Mouse (Mus musculus) erythroblast, adult 5-6 weeks (primary cell): ENCODE data around the gene Trpm5. TPM values are rescaled to one million over a fixed set of nuclear protein-coding genes. Genes with fewer than 3 reads are reported as not detected.
A peak's percentile ranks its signal among the peaks of the same experiment; 100 is the strongest.

Experiments
- ATAC-seq: replicated peaks from 2 replicates; pipeline ENCODE4 v1.8.0; 2016; ENCODE audit warnings: moderate number of reproducible peaks, mild to moderate bottlenecking, moderate TSS enrichment, inconsistent platforms; ENCODE audit not compliant: poor library complexity, low FRiP score, severe bottlenecking
- total RNA-seq, 2 experiments: library from RNA; stranded (forward) in 1 of 2; stranded (reverse) in 1 of 2; fragments of 150-400 nt in 1 of 2; fragments of 200-764, 138-1000 nt in 1 of 2; gene quantifications; 2 replicates each; pipeline versions ENCODE4 v1.2.3 to v1.2.4; 2015 to 2017; ENCODE audit warnings: low replicate concordance in 2 of 2

Trpm5 gene
- total RNA-seq, 2 experiments from 2014 or later = not detected

GRCm38 (mm10) chr7:143067469-143067868, 27.0 kb downstream of the Trpm5 start:
- ATAC-seq = no peak

- ATAC-seq = no peak
These were observed 28.8 kb downstream of the Trpm5 start for GRCm38 (mm10) chr7:143065692-143066091.

- no peak for ATAC-seq
These were observed 30.2 kb downstream of the Trpm5 start for GRCm38 (mm10) chr7:143064226-143064625.

GRCm38 (mm10) chr7:143062704-143063103, 31.7 kb downstream of the Trpm5 start:
- ATAC-seq = no peak

GRCm38 (mm10) chr7:143059202-143059870, 35.1 kb downstream of the Trpm5 start:
- ATAC-seq = no peak

GRCm38 (mm10) chr7:143058221-143058697, 36.2 kb downstream of the Trpm5 start:
- ATAC-seq = no peak

- ATAC-seq = no peak
These were observed 36.7 kb downstream of the Trpm5 start for GRCm38 (mm10) chr7:143057667-143058220.

GRCm38 (mm10) chr7:143057023-143057422, 37.4 kb downstream of the Trpm5 start:
- ATAC-seq = no peak

GRCm38 (mm10) chr7:143055499-143056186, 38.8 kb downstream of the Trpm5 start:
- no peak for ATAC-seq

- no peak for ATAC-seq
These were observed 39.4 kb downstream of the Trpm5 start for GRCm38 (mm10) chr7:143055001-143055400.

GRCm38 (mm10) chr7:143054612-143054965, 39.9 kb downstream of the Trpm5 start:
- no peak for ATAC-seq

- ATAC-seq = no peak
These were observed 40.4 kb downstream of the Trpm5 start for GRCm38 (mm10) chr7:143053961-143054611.

GRCm38 (mm10) chr7:143053008-143053899, 41.2 kb downstream of the Trpm5 start:
- peak; percentile 20 for ATAC-seq

- ATAC-seq = peak; percentile 78
These were observed 41.8 kb downstream of the Trpm5 start, which contains the start of gene Cd81 for GRCm38 (mm10) chr7:143052626-143053007. Gene Cd81, plus strand, starts transcription at chr7:143052739.

- peak; percentile 63 for ATAC-seq
These were observed 43.1 kb downstream of the Trpm5 start for GRCm38 (mm10) chr7:143051316-143051715.

- ATAC-seq = no peak
These were observed 44.3 kb downstream of the Trpm5 start for GRCm38 (mm10) chr7:143049841-143050816.

GRCm38 (mm10) chr7:143049331-143049730, 45.1 kb downstream of the Trpm5 start:
- no peak for ATAC-seq

- no peak for ATAC-seq
These were observed 48.1 kb downstream of the Trpm5 start for GRCm38 (mm10) chr7:143046358-143046757.
